Mouse (Mus musculus) bone marrow macrophage, adult 2 months (primary cell): ENCODE measurements around the gene Gm40460. TPM values are rescaled to one million over a fixed set of nuclear protein-coding genes. Genes with fewer than 3 reads are reported as not detected.
"Not testable (repeated sequence)": the region's sequence is repeated elsewhere in the genome, so short reads cannot be mapped to it uniquely, and the experiment has no call there.

Experiments used
- H3K27ac ChIP-seq: 2 replicates; pipeline ENCODE4 v1.5.1; 2012; ENCODE audit warnings: low read depth, low read length; ENCODE audit not compliant: insufficient read depth
- H3K4me1 ChIP-seq: 2 replicates; pipeline ENCODE4 v1.6.1; 2012; ENCODE audit warnings: low read length; ENCODE audit not compliant: control insufficient read depth, insufficient read depth
- H3K4me3 ChIP-seq: 2 replicates; pipeline ENCODE4 v1.5.1; 2012; ENCODE audit warnings: mild to moderate bottlenecking, low read length, moderate library complexity; ENCODE audit not compliant: insufficient read depth
- CTCF ChIP-seq: IDR thresholded peaks from 2 replicates; pipeline ENCODE4 v1.5.1; 2012; ENCODE audit warnings: low read depth, mild to moderate bottlenecking, low read length, moderate library complexity
- POLR2A ChIP-seq: IDR thresholded peaks from 2 replicates; pipeline ENCODE4 v1.6.1; 2012; ENCODE audit warnings: mild to moderate bottlenecking, low read depth, low read length, borderline replicate concordance
- polyA plus RNA-seq: library from polyadenylated mRNA; stranded (reverse); fragments of >200 nt; gene quantifications from 2 replicates; pipeline ENCODE4 v1.2.4, GENCODE M21; 2012; ENCODE audit not compliant: missing spikeins, insufficient read depth, insufficient read length

The Gm40460 gene
- polyA plus RNA-seq, 1 experiment, result not detected

- no peak overlapping the region for H3K27ac ChIP-seq
- peak; percentile 46; the same call in 1 of the 2 replicates for TF ChIP-seq CTCF
- TF ChIP-seq POLR2A, result no peak
Measured at GRCm38 (mm10) chr7:142255517-142255916, 14.6 kb upstream of the Gm40460 start.

GRCm38 (mm10) chr7:142249824-142250223 is 8.9 kb upstream of the Gm40460 start:
- no peak overlapping the region for H3K27ac ChIP-seq
- no peaks in the 10 kb centered on the region for H3K4me1 ChIP-seq
- H3K4me3 ChIP-seq, result no peak overlapping the region
- TF ChIP-seq CTCF (peak; percentile 30; the same call in 1 of the 2 replicates), POLR2A (no peak)

More at GRCm38 (mm10) chr7:142255517-142255916, 14.6 kb upstream of the Gm40460 start:
- Histone ChIP-seq H3K4me1 (no peaks in the 10 kb centered on the region), H3K4me3 (no peak overlapping the region)

- TF ChIP-seq CTCF (no peak), POLR2A (no peak)
- H3K4me3 ChIP-seq, result no peak overlapping the region
- H3K4me1 ChIP-seq, result no peaks in the 10 kb centered on the region
- no peak overlapping the region for H3K27ac ChIP-seq
Measured at GRCm38 (mm10) chr7:142231540-142231939, 9.3 kb downstream of the Gm40460 start.

GRCm38 (mm10) chr7:142229871-142230270 is 11.0 kb downstream of the Gm40460 start, which contains the start of gene Krtap5-5:
Gene Krtap5-5, minus strand, starts transcription at chr7:142229971.
- not testable (repeated sequence) for H3K4me1 ChIP-seq, H3K27ac ChIP-seq, H3K4me3 ChIP-seq

GRCm38 (mm10) chr7:142224518-142224917 is 16.4 kb downstream of the Gm40460 start:
- H3K4me1 ChIP-seq, result no peaks in the 10 kb centered on the region
- H3K27ac ChIP-seq, result no peak overlapping the region
- TF ChIP-seq POLR2A (no peak), CTCF (no peak)
- H3K4me3 ChIP-seq, result no peak overlapping the region

GRCm38 (mm10) chr7:142212136-142212535 is 28.7 kb downstream of the Gm40460 start:
- H3K4me1 ChIP-seq, H3K27ac ChIP-seq, H3K4me3 ChIP-seq: not testable (repeated sequence)

- H3K4me3 ChIP-seq, result no peak within 1 kb of the TSS
- no peak within 1 kb of the TSS for H3K27ac ChIP-seq
- no peaks in the 10 kb centered on the region for H3K4me1 ChIP-seq
- TF ChIP-seq CTCF (no peak), POLR2A (no peak)
Measured at GRCm38 (mm10) chr7:142211559-142211958, 29.3 kb downstream of the Gm40460 start, which contains the start of gene Gm7579. Gene Gm7579, plus strand, starts transcription at chr7:142211859.

- not testable (repeated sequence) for H3K4me1 ChIP-seq, H3K4me3 ChIP-seq, H3K27ac ChIP-seq
Measured at GRCm38 (mm10) chr7:142206891-142207290, 34.0 kb downstream of the Gm40460 start.

- Histone ChIP-seq H3K27ac (no peak overlapping the region), H3K4me1 (no peaks in the 10 kb centered on the region), H3K4me3 (no peak overlapping the region)
- TF ChIP-seq CTCF (no peak), POLR2A (no peak)
Measured at GRCm38 (mm10) chr7:142205488-142205887, 35.4 kb downstream of the Gm40460 start.

GRCm38 (mm10) chr7:142201064-142201463 is 39.8 kb downstream of the Gm40460 start, which contains the start of gene Krtap5-3:
Gene Krtap5-3, plus strand, starts transcription at chr7:142201364.
- Histone ChIP-seq H3K4me3 (no peak within 1 kb of the TSS), H3K4me1 (0 out of 2 replicates have a peak, but pooled peaks cover 2% of the 10 kb centered on the region), H3K27ac (no peak within 1 kb of the TSS)
- no peak for TF ChIP-seq CTCF
- no peak for TF ChIP-seq POLR2A

GRCm38 (mm10) chr7:142198748-142199147 is 42.1 kb downstream of the Gm40460 start:
- TF ChIP-seq POLR2A (no peak), CTCF (no peak)
- Histone ChIP-seq H3K4me3 (no peak overlapping the region), H3K27ac (no peak overlapping the region), H3K4me1 (0 out of 2 replicates have a peak, but pooled peaks cover 2% of the 10 kb centered on the region)

Other genes starting within 250 kb of the Gm40460 start
- gene Mob2, start 180.0 kb downstream of the Gm40460 start, polyA plus RNA-seq, result 29.5 and 37.0 TPM in 2 replicates
- gene Dusp8, start 145.2 kb downstream of the Gm40460 start, polyA plus RNA-seq, result 0.27 and 0.46 TPM in 2 replicates
- not detected in 2 replicates for gene Gm45618, start 120.3 kb downstream of the Gm40460 start, polyA plus RNA-seq
- not detected in 2 replicates for gene Gm39115, start 105.0 kb downstream of the Gm40460 start, polyA plus RNA-seq
- gene Gm45337, start 96.5 kb downstream of the Gm40460 start, polyA plus RNA-seq, result not detected in 2 replicates
- not detected in 2 replicates for gene Gm29735, start 84.0 kb downstream of the Gm40460 start, polyA plus RNA-seq
- not detected in 2 replicates for gene Gm4553, start 75.3 kb downstream of the Gm40460 start, polyA plus RNA-seq
- gene Krtap5-2, start 65.1 kb downstream of the Gm40460 start, polyA plus RNA-seq, result not detected in 2 replicates
- gene Gm10153, start 50.7 kb downstream of the Gm40460 start, polyA plus RNA-seq, result not detected in 2 replicates
- gene Krtap5-3, start 39.7 kb downstream of the Gm40460 start, polyA plus RNA-seq, result not detected in 2 replicates
- gene Gm7579, start 29.2 kb downstream of the Gm40460 start, polyA plus RNA-seq, result not detected in 2 replicates
- gene Krtap5-5, start 11.1 kb downstream of the Gm40460 start, polyA plus RNA-seq, result not detected in 2 replicates
- gene Gm2431, start 17.3 kb upstream of the Gm40460 start, polyA plus RNA-seq, result not detected in 2 replicates
- gene Gm4559, start 33.3 kb upstream of the Gm40460 start, polyA plus RNA-seq, result not detected in 2 replicates
- not detected in 2 replicates for gene Krtap5-1, start 56.0 kb upstream of the Gm40460 start, polyA plus RNA-seq
- gene Krtap5-4, start 62.5 kb upstream of the Gm40460 start, polyA plus RNA-seq, result not detected in 2 replicates
- 0.59 TPM in 1 of 2 replicates, not detected in the other for gene Ifitm10, start 132.7 kb upstream of the Gm40460 start, polyA plus RNA-seq
- gene Gm49369, start 141.6 kb upstream of the Gm40460 start, polyA plus RNA-seq, result 1.1 TPM in 1 of 2 replicates, not detected in the other
- 2,800 and 3,060 TPM in 2 replicates for gene Ctsd, start 147.0 kb upstream of the Gm40460 start, polyA plus RNA-seq
- 5.6 TPM in 2 replicates for gene Syt8, start 193.8 kb upstream of the Gm40460 start, polyA plus RNA-seq
- 10.2 and 13.8 TPM in 2 replicates for gene Tnni2, start 200.7 kb upstream of the Gm40460 start, polyA plus RNA-seq
- gene Lsp1, start 219.7 kb upstream of the Gm40460 start, polyA plus RNA-seq, result 320 and 327 TPM in 2 replicates